Comparison of ENCODE assay signal across 8 mouse cellular contexts in genomic region chr5:77407341-77408298, GRCm38 (mm10). TPM values are rescaled to one million over a fixed set of nuclear protein-coding genes. Genes with fewer than 3 reads are reported as not detected.
A peak's percentile ranks its signal among the peaks of the same experiment; 100 is the strongest.
DNase-seq lines count a peak whose midpoint lies in the region; ATAC-seq lines count a peak whose summit lies in the region.

Gene Igfbp7, minus strand, starts transcription at chr5:77408041.

- peak within 1 kb of the TSS; percentile 92 for H3K4me3 ChIP-seq in megakaryocyte, embryonic 14.5 days (replicated peaks)

- H3K36me3 ChIP-seq in megakaryocyte, embryonic 14.5 days (replicated peaks; ENCODE audit: low read length) = no peaks in the 10 kb centered on the region

- DNase-seq in embryo, embryonic 11 days = peak; percentile 82
- peak; percentile 74 to 78 for DNase-seq in gastrocnemius, postnatal 36 days
- peak; percentile 18 to 81 for DNase-seq in left cerebral cortex, postnatal 10 days (ENCODE audit: extremely low spot score in 1 of 2, low spot score in 2 of 2)
- peak; percentile 66 for DNase-seq in right cerebral cortex, postnatal 14 days
- peak; percentile 81 for DNase-seq in urinary bladder, postnatal 4 days (ENCODE audit: low spot score in 2 of 2)

- H3K9me3 ChIP-seq in megakaryocyte, embryonic 14.5 days = no peaks in the 10 kb centered on the region

- intact Hi-C loops in gastrocnemius, postnatal 36 days (cut with DNase I) = loop anchor here (5.0 kb wide), 1 partner anchor 50 kb away; no protein-coding TSS in a partner anchor
- intact Hi-C loops in left cerebral cortex, postnatal 10 days (cut with DNase I) = no loop called here

- peak; percentile 69 for ATAC-seq in activated CD4-positive, CD25-positive, alpha-beta regulatory T cell, adult 4 months
- ATAC-seq in inflammation-experienced regulatory T-cells, adult 6 months = peak; percentile 86

- peaks cover 14% of the 10 kb centered on the region for H3K4me1 ChIP-seq in megakaryocyte, embryonic 14.5 days

- peaks cover 44% of the 10 kb centered on the region for H3K27me3 ChIP-seq in megakaryocyte, embryonic 14.5 days (replicated peaks)

RNA-seq across cellular contexts. Expression of gene Igfbp7, which starts in this region (rescaled TPM):
- polyA plus RNA-seq in activated CD4-positive, CD25-positive, alpha-beta regulatory T cell, adult 4 months (2017; shearing (Covaris generic)) = under 1 TPM in 1 of 2 experiments, not detected in 1; 0.44 TPM
- total RNA-seq in gastrocnemius, postnatal 36 days (2021) = 100 to 1,000 TPM in 1 of 2 experiments, 10 to 100 TPM in 1; 90.8 to 112 TPM
- polyA plus RNA-seq in inflammation-experienced regulatory T-cells, adult 6 months (2017; shearing (Covaris generic)) = under 1 TPM in 2 of 3 experiments, not detected in 1; 0.32 to 0.83 TPM
- total RNA-seq in left cerebral cortex, postnatal 10 days (2021) = 10 to 100 TPM; 53.8 to 54.4 TPM
- 2.6 and 4.0 TPM in 2 replicates for polyA plus RNA-seq in megakaryocyte, embryonic 14.5 days (2012; ENCODE audit: insufficient read depth, low replicate concordance)

Comparison
In these comparisons a context has a peak if more than half of its experiments do, and no peak if none do; other contexts are left out.
1. Peak in every context shown above with its lines: DNase-seq, ATAC-seq and H3K4me3 ChIP-seq.
2. Peak in ATAC-seq in activated CD4-positive, CD25-positive, alpha-beta regulatory T cell, adult 4 months; RNA of the gene not detected or under 1 TPM.
3. Peak in ATAC-seq in inflammation-experienced regulatory T-cells, adult 6 months; RNA of the gene not detected or under 1 TPM.